Mouse (Mus musculus): Measurements from ENCODE around the gene Pls1. TPM values are rescaled to one million over a fixed set of nuclear protein-coding genes. Genes with fewer than 3 reads are reported as not detected.

Gene Pls1
- total RNA-seq, 2 experiments from 2014 or later: 0.13 to 0.33 TPM

GRCm38 (mm10) chr9:95811817-95812216, 33.3 kb downstream of the Pls1 start:
- intact Hi-C loops (cut with DNase I; ENCODE audit: low total_unique reads): no loop called here
- no peak for DNase-seq

GRCm38 (mm10) chr9:95809596-95809995, 35.5 kb downstream of the Pls1 start:
- intact Hi-C loops (cut with DNase I; ENCODE audit: low total_unique reads): no loop called here
- DNase-seq: no peak

GRCm38 (mm10) chr9:95805449-95805848, 39.7 kb downstream of the Pls1 start:
- no peak for DNase-seq
- intact Hi-C loops (cut with DNase I; ENCODE audit: low total_unique reads): no loop called here

GRCm38 (mm10) chr9:95803783-95804182, 41.3 kb downstream of the Pls1 start:
- intact Hi-C loops (cut with DNase I; ENCODE audit: low total_unique reads): no loop called here
- DNase-seq: no peak

GRCm38 (mm10) chr9:95801610-95802451, 43.3 kb downstream of the Pls1 start:
- intact Hi-C loops (cut with DNase I; ENCODE audit: low total_unique reads): no loop called here
- DNase-seq: no peak

GRCm38 (mm10) chr9:95796323-95796722, 48.8 kb downstream of the Pls1 start:
- intact Hi-C loops (cut with DNase I; ENCODE audit: low total_unique reads): no loop called here

GRCm38 (mm10) chr9:95795844-95796243, 49.3 kb downstream of the Pls1 start:
- DNase-seq: no peak
- intact Hi-C loops (cut with DNase I; ENCODE audit: low total_unique reads): no loop called here

More at GRCm38 (mm10) chr9:95796323-95796722, 48.8 kb downstream of the Pls1 start:
- DNase-seq: no peak

- intact Hi-C loops (cut with DNase I; ENCODE audit: low total_unique reads): no loop called here
- DNase-seq: no peak
Observed at GRCm38 (mm10) chr9:95795077-95795784, 49.9 kb downstream of the Pls1 start.

- intact Hi-C loops (cut with DNase I; ENCODE audit: low total_unique reads): no loop called here
- DNase-seq: no peak
Observed at GRCm38 (mm10) chr9:95793986-95794744, 50.9 kb downstream of the Pls1 start.

- no peak for DNase-seq
- intact Hi-C loops (cut with DNase I; ENCODE audit: low total_unique reads): no loop called here
Observed at GRCm38 (mm10) chr9:95784888-95785511, 60.1 kb downstream of the Pls1 start.

- intact Hi-C loops (cut with DNase I; ENCODE audit: low total_unique reads): no loop called here
- DNase-seq: no peak
Observed at GRCm38 (mm10) chr9:95783646-95784293, 61.3 kb downstream of the Pls1 start.

GRCm38 (mm10) chr9:95771671-95772070, 73.4 kb downstream of the Pls1 start:
- intact Hi-C loops (cut with DNase I; ENCODE audit: low total_unique reads): no loop called here
- DNase-seq: no peak

- no peak for DNase-seq
- intact Hi-C loops (cut with DNase I; ENCODE audit: low total_unique reads): no loop called here
Observed at GRCm38 (mm10) chr9:95763218-95763617, 81.9 kb downstream of the Pls1 start.

GRCm38 (mm10) chr9:95762228-95762627, 82.9 kb downstream of the Pls1 start:
- intact Hi-C loops (cut with DNase I; ENCODE audit: low total_unique reads): no loop called here
- DNase-seq: no peak

- intact Hi-C loops (cut with DNase I; ENCODE audit: low total_unique reads): no loop called here
- DNase-seq: no peak
Observed at GRCm38 (mm10) chr9:95761381-95761780, 83.7 kb downstream of the Pls1 start.

GRCm38 (mm10) chr9:95750746-95751145, 94.4 kb downstream of the Pls1 start:
- no peak for DNase-seq
- intact Hi-C loops (cut with DNase I; ENCODE audit: low total_unique reads): no loop called here

- DNase-seq: peak; percentile 76
- intact Hi-C loops (cut with DNase I; ENCODE audit: low total_unique reads): no loop called here
Observed at GRCm38 (mm10) chr9:95750037-95750511, 95.0 kb downstream of the Pls1 start, which contains the start of gene Trpc1. Gene Trpc1 (minus strand): TSS chr9:95750375.

- intact Hi-C loops (cut with DNase I; ENCODE audit: low total_unique reads): no loop called here
- DNase-seq: no peak
Observed at GRCm38 (mm10) chr9:95749461-95749928, 95.6 kb downstream of the Pls1 start.

- intact Hi-C loops (cut with DNase I; ENCODE audit: low total_unique reads): no loop called here
- no peak for DNase-seq
Observed at GRCm38 (mm10) chr9:95747298-95747697, 97.8 kb downstream of the Pls1 start.
